Mouse (Mus musculus): Measurements from ENCODE around the gene Ebf1.

DNA sequence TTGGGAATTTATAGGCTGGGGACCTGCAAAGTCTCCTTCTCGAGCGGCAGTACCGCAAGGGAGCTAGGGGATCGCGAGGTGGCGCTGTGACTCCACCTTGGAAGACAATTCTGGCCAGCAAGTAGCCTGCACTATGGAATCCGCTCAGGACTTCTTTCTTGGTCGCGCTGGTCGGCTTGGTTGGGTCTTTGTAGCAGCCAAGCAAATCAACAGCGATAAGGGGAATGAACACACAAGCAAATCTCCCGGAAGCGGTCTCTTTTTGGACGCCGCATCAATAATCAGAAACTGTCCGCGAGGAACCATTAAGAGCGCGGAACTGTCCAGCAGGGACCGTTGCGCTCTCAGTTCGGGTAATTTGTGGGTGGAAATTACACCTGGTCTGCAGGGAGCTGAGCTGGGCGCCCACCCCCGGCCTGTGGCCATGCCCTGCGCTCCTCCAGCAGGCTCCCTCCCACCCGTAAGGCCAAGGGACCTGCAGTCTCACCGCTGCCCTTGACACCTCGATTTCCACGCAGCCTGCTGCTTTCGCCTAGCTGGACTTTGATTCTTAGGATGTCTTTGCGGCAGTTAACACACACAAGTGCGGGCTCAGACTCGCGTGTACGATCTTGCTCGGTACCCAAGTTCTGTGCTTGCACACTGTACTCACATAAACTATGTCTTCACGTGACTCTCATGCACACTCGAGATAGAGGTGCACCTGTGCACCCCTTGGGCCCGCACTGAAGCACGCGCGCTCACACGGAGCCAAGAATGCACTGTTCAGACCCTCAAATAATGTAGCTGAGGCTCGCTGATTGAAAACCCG lies 5.9 kb upstream of the Ebf1 start:
- peak; percentile 81; the same call in 1 of the 2 replicates for TF ChIP-seq CTCF (IDR thresholded peaks at IDR 0.05; ENCODE audit: control insufficient read depth, insufficient read depth, insufficient replicate concordance, low read depth, low read length)
- no peak for TF ChIP-seq POLR2A (IDR thresholded peaks at IDR 0.05; ENCODE audit: control insufficient read depth, low read depth, low read length)
